Mouse (Mus musculus) heart, embryonic 14.5 days (tissue): ENCODE results near the gene Cdk5r1. TPM values are rescaled to one million over a fixed set of nuclear protein-coding genes. Genes with fewer than 3 reads are reported as not detected.

Experiments
- ATAC-seq: fragments of 200-750 bp; cut with Nextera tagmentation; 2 replicates; pipeline ENCODE4 v1.8.0; 2017; ENCODE audit warnings: low read depth, moderate TSS enrichment; ENCODE audit not compliant: insufficient number of reproducible peaks, insufficient read depth, low FRiP score
- H3K27ac ChIP-seq, 2 experiments: fragments of 200-500 bp in 1 of 2; fragments of 300-500 bp in 1 of 2; sonication (generic) in 1 of 2; replicated peaks in 1 of 2; 2 replicates each; pipeline ENCODE4 v1.5.1; 2012 to 2014; ENCODE audit warnings: low read depth in 2 of 2, low read length in 2 of 2, control low read depth in 1 of 2, mild to moderate bottlenecking in 1 of 2, mixed read lengths in 1 of 2; ENCODE audit not compliant: control insufficient read depth in 1 of 2, insufficient read depth in 1 of 2
- H3K27me3 ChIP-seq: fragments of 300-500 bp; sonication (generic); 2 replicates; pipeline ENCODE4 v1.6.1; 2014; ENCODE audit warnings: mild to moderate bottlenecking, low read length, control low read depth; ENCODE audit not compliant: control insufficient read depth, insufficient read depth
- H3K36me3 ChIP-seq: fragments of 300-500 bp; sonication (generic); 2 replicates; pipeline ENCODE4 v1.6.1; 2014; ENCODE audit warnings: mild to moderate bottlenecking, control low read depth, low read length, mixed read lengths; ENCODE audit not compliant: control insufficient read depth, insufficient read depth
- H3K4me1 ChIP-seq, 2 experiments: fragments of 200-500 bp in 1 of 2; fragments of 300-500 bp in 1 of 2; sonication (generic) in 1 of 2; 2 replicates each; pipeline ENCODE4 v1.6.1; 2012 to 2014; ENCODE audit warnings: low read length in 2 of 2, control low read depth in 1 of 2, mixed read lengths in 1 of 2; ENCODE audit not compliant: control insufficient read depth in 2 of 2, insufficient read depth in 2 of 2
- H3K4me2 ChIP-seq: fragments of 300-500 bp; sonication (generic); 2 replicates; pipeline ENCODE4 v1.6.1; 2014; ENCODE audit warnings: mild to moderate bottlenecking, low read length
- H3K4me3 ChIP-seq, 2 experiments: fragments of 200-500 bp in 1 of 2; fragments of 300-500 bp in 1 of 2; sonication (generic) in 1 of 2; 2 replicates each; pipeline ENCODE4 v1.5.1; 2012 to 2014; ENCODE audit warnings: low read length in 2 of 2, mild to moderate bottlenecking in 2 of 2, control low read depth in 1 of 2, low read depth in 1 of 2, moderate library complexity in 1 of 2; ENCODE audit not compliant: control insufficient read depth in 1 of 2, insufficient read depth in 1 of 2
- H3K9ac ChIP-seq: fragments of 300-500 bp; sonication (generic); 2 replicates; pipeline ENCODE4 v1.6.1; 2014; ENCODE audit warnings: mild to moderate bottlenecking, low read length
- H3K9me3 ChIP-seq: fragments of 300-500 bp; sonication (generic); 2 replicates; pipeline ENCODE4 v1.6.1; 2016; ENCODE audit warnings: low read length, control low read depth; ENCODE audit not compliant: control insufficient read depth
- WGBS: fragments of 180-500 bp; shearing (Covaris S2); extraction: QIAGEN DNeasy Blood & Tissue Kit; methylation state at CpG from one replicate; pipeline ENCODE4 v1.1.7; 2014; 5-methylcytosine and 5-hydroxymethylcytosine counted together
- polyA plus RNA-seq: library from polyadenylated mRNA; unstranded; fragments of >200 nt; fragmentation: Nextera tagmentation; extraction: Ambion mirVana; gene quantifications from 2 replicates; pipeline ENCODE4 v1.2.1, GENCODE M21; 2014

Cdk5r1 gene
- polyA plus RNA-seq, 1 experiment from 2014 or later, result 0.36 TPM

DNA sequence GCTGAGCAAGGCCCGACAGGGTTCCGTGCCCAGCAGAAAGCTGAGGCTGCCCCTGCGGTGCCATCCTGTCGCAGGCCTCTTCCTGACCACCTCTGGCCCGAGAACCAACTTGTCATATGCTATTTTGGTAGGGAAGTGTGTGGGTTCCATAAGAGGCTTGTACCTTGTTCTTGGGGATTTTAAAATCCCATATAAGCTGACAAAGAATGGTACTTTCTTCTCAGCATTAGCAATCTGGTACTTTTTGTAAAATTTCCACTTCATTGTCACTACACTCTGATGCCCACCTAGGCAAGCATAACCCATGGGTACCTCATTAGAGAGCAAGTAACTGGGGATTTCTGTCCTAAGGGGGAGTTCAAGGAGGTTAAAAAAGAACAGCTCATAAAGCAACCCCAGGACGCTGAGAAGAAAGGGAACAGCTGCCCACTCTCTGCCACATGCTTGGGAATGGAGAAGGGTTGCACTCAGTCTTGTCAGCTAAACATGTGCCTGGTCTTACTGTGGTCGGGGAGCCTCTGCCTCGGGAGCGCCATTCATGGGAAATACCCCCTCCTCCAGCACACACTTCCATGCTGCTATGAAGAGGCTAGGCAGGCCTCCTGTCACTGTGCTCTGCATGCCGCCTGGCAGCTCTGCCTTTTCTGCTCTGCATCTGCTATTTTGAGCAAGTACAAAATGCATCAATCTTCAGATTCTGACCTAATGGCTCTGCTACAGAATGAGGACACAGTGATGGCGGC, 21.7 kb downstream of the Cdk5r1 start:
- peaks cover 15 to 27% of the 10 kb centered on the region in 2 experiments for H3K4me1 ChIP-seq
- H3K36me3 ChIP-seq, result no peaks in the 10 kb centered on the region
- WGBS, result 41% methylated on average over 11 of the region's 11 CpGs
- H3K27ac ChIP-seq, result peak overlapping the region; percentile 52 to 57
- no peaks in the 10 kb centered on the region for H3K27me3 ChIP-seq
- H3K4me3 ChIP-seq, result no peak overlapping the region
- no peaks in the 10 kb centered on the region for H3K9me3 ChIP-seq
- H3K9ac ChIP-seq, result no peak overlapping the region; the same call in 1 of the 2 replicates
- H3K4me2 ChIP-seq, result peak overlapping the region; percentile 47
- ATAC-seq, result no peak

DNA sequence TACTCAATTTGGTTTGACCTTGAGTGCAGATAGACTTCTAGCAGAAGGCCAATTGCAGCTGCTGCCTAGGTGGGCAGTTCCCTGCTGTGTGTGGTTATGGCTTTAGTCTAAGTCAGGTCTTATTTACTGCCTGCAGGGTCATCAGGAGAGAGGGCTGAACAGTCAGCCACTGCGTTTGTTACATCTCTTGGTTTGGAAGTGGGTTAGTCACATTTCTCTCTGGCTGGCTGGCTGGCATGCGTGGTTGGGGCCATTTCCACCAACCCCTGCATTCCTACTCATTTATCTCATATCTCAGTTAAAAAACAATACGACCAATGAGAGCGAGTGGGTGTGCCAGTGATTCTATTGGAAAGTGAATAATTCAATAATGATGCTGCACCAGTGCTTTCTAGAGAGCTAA, 22.7 kb downstream of the Cdk5r1 start:
- Histone ChIP-seq H3K4me3 (no peak overlapping the region), H3K27me3 (no peaks in the 10 kb centered on the region), H3K27ac (peak overlapping the region in 1 of 2 experiments; percentile 57; a peak in 2 of 4 replicates), H3K4me1 (peaks cover 21 to 31% of the 10 kb centered on the region in 2 experiments), H3K9me3 (no peaks in the 10 kb centered on the region), H3K9ac (no peak overlapping the region), H3K4me2 (no peak overlapping the region), H3K36me3 (no peaks in the 10 kb centered on the region)
- WGBS, result 62% methylated on average over 4 of the region's 4 CpGs
- no peak for ATAC-seq

DNA sequence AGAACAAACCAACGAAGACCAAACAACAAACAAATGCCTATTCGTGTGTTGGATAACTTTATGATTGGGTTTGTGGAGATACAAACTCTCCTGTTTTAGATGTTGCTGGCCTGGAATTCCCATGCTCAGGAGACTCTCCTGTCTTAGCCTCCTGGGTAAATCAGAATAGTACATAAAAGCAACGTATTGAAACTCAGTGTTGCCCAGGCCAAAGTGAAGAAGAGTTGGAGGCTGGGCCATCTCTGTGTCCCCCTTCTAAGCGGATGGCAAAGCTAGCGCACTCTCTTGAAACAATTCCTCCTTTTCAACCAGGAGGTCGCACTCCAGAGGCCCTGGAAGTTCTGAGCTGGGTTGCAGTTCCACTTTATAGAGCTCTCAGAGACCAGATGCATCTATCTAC, 26.5 kb downstream of the Cdk5r1 start:
- Histone ChIP-seq H3K27me3 (no peaks in the 10 kb centered on the region), H3K4me2 (no peak overlapping the region), H3K36me3 (no peaks in the 10 kb centered on the region), H3K4me3 (no peak overlapping the region), H3K4me1 (peaks cover 23 to 30% of the 10 kb centered on the region in 2 experiments), H3K9me3 (no peaks in the 10 kb centered on the region), H3K9ac (no peak overlapping the region), H3K27ac (no peak overlapping the region)
- 89% methylated on average over 6 of the region's 6 CpGs for WGBS
- ATAC-seq, result no peak

DNA sequence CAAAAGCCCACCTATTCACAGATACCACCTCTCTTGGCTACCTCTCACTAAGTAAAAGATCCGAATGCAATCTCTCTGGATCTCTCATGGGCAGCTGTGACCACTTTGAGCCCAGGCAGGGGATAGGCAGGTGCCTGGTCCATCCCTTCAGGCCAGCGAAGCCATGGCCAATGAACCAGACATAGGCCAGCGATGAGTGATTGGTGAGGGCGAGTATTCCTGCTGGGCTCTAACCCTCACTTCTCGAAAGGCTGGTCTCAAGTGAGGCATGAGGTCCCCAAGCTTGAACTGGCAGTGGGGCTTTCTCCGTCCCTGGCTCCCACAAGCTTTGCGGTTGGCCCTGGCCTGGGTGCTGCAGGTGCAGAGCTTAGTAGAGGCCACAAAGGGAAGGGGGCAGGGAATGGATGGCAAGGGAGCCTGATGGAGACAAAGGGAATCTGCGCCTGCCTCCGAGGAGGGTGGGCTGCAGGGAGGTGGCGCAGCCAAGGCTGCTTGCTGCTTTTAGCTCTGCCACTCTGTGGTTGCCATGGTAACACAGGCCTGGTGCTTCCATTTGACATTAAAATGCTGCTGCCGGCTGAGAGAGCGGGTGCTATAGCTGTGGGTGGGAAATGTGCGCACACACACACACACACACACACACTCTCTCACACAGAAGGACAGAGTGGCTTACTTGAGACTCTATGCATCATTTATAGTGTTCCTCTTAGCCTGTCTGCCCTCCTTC, 27.1 kb downstream of the Cdk5r1 start:
- Histone ChIP-seq H3K4me1 (peaks cover 24 to 29% of the 10 kb centered on the region in 2 experiments), H3K9me3 (no peaks in the 10 kb centered on the region), H3K4me2 (no peak overlapping the region), H3K9ac (no peak overlapping the region), H3K27ac (no peak overlapping the region), H3K27me3 (no peaks in the 10 kb centered on the region), H3K4me3 (no peak overlapping the region), H3K36me3 (no peaks in the 10 kb centered on the region)
- no peak for ATAC-seq
- WGBS, result 49% methylated on average over 13 of the region's 13 CpGs

DNA sequence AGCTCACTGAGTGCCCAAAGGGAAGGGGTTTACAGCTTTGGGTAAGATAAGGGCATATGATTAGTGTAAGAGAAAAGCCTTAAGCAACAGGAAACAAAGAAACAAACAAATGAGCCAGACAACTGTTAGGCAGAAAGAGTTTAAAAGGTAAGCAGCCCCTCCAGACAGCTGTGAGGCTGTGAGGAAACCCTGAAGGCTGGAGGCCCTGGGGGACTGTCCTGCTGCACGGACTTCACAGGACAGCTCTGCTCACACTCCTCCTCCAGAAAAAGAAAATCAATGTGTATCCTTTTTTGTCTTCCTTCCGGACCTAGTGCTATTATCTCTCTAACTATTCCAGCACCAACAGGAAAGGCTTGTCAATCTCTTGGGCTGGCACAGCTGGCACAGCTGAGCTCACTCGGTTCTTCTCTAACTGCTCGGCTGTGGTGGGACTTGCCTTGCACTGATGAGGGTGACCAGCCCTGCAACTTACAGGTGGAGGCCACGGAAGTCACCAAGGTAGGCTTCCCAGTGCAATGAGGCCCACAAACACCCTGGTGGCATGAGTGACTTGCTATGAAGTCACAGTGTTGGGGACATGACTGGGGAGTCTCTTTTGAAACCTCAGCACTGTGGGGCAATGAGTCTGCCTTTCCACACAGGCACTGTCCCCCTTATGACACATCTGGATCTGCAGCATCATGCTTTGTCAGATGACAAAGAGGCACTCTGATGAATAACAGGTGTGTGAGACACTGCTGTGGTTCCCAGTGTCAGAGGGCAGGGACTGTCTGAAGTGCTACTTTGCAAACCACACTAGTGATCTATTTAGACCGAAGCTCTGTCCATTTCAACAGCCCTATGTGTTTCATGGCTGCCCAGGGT, 27.9 kb downstream of the Cdk5r1 start:
- no peaks in the 10 kb centered on the region for H3K36me3 ChIP-seq
- WGBS, result 41% methylated on average over 6 of the region's 6 CpGs
- H3K9ac ChIP-seq, result no peak overlapping the region
- ATAC-seq, result no peak
- H3K4me3 ChIP-seq, result no peak overlapping the region
- no peak overlapping the region for H3K27ac ChIP-seq
- H3K27me3 ChIP-seq, result no peaks in the 10 kb centered on the region
- H3K4me2 ChIP-seq, result no peak overlapping the region
- H3K4me1 ChIP-seq, result peaks cover 22 to 25% of the 10 kb centered on the region in 2 experiments
- H3K9me3 ChIP-seq, result no peaks in the 10 kb centered on the region

DNA sequence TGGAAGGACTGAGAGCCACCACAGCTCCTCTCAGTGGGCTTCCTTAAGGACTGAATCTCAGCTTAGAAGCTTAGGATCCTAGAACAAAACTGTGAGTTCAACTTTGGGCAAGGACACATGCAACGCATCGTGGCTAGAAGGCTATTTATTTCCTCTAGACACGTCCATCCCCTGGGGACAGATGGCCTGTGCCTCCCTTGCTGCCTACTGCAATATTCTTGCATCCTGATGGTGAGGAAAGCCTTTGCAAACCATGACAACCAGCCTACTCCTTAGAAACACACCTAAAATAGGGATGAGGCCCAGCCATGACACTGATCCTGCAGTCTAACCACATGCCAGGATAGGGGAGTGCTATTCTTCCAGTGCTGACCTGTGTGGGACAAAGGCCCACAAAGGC, 28.8 kb downstream of the Cdk5r1 start:
- Histone ChIP-seq H3K9me3 (no peaks in the 10 kb centered on the region), H3K4me2 (no peak overlapping the region), H3K9ac (no peak overlapping the region), H3K27me3 (no peaks in the 10 kb centered on the region), H3K4me3 (no peak overlapping the region), H3K36me3 (no peaks in the 10 kb centered on the region), H3K27ac (no peak overlapping the region), H3K4me1 (peaks cover 22 to 25% of the 10 kb centered on the region in 2 experiments)
- WGBS, result 78% methylated on average over 3 of the region's 3 CpGs
- no peak for ATAC-seq

DNA sequence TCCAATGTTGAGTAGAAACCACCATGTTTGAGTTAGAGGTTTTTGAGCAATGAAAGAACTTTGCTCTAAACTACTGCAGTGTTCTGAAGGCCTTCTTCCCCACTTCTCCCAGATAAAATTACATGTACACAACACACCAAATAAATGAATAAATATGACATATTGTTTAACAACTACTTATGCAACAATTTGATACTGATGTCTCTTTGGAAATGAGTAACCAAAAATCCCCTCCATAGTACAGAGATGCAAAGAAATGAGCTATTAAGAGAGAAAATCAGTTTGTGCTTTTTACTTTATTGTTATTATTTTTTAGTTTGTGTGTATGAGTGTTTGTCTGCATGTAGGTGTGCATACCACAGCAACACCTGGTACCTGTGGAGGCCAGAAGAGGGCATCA, 29.7 kb downstream of the Cdk5r1 start:
- no peak overlapping the region for H3K4me2 ChIP-seq
- H3K27ac ChIP-seq, result no peak overlapping the region
- ATAC-seq, result no peak
- peaks cover 22 to 25% of the 10 kb centered on the region in 2 experiments for H3K4me1 ChIP-seq
- H3K9ac ChIP-seq, result no peak overlapping the region
- no peaks in the 10 kb centered on the region for H3K9me3 ChIP-seq
- no peak overlapping the region for H3K4me3 ChIP-seq
- no peaks in the 10 kb centered on the region for H3K36me3 ChIP-seq
- no peaks in the 10 kb centered on the region for H3K27me3 ChIP-seq
